Mouse (Mus musculus) thymus, adult 2 months (tissue): ENCODE results near the gene Wdr46. TPM values are rescaled to one million over a fixed set of nuclear protein-coding genes. Genes with fewer than 3 reads are reported as not detected.

Source experiments
- DNase-seq: peaks from one replicate; pipeline ENCODE4 v3.0.0; 2021
- H3K27ac ChIP-seq: fragments of 200-500 bp; 2 replicates; pipeline ENCODE4 v1.5.1; 2012; ENCODE audit warnings: low read length, control low read depth; ENCODE audit not compliant: control insufficient read depth, insufficient read depth
- H3K27me3 ChIP-seq: fragments of 200-500 bp; 2 replicates; pipeline ENCODE4 v1.6.1; 2012; ENCODE audit warnings: mild to moderate bottlenecking, low read length, moderate library complexity, mixed read lengths; ENCODE audit not compliant: control insufficient read depth, insufficient read depth
- H3K36me3 ChIP-seq: fragments of 200-500 bp; 2 replicates; pipeline ENCODE4 v1.6.1; 2012; ENCODE audit warnings: mild to moderate bottlenecking, low read length, moderate library complexity; ENCODE audit not compliant: control insufficient read depth, insufficient read depth
- H3K4me1 ChIP-seq: fragments of 200-500 bp; replicated peaks from 2 replicates; pipeline ENCODE4 v1.6.1; 2012; ENCODE audit warnings: low read length; ENCODE audit not compliant: control insufficient read depth, insufficient read depth
- H3K4me3 ChIP-seq: fragments of 200-500 bp; 2 replicates; pipeline ENCODE4 v1.5.1; 2012; ENCODE audit warnings: mild to moderate bottlenecking, low read length, control low read depth, moderate library complexity; ENCODE audit not compliant: control insufficient read depth, insufficient read depth
- CTCF ChIP-seq: fragments of 200-500 bp; IDR thresholded peaks from 2 replicates; pipeline ENCODE4 v1.5.1; 2012; ENCODE audit warnings: mild to moderate bottlenecking, control low read depth, low read length, moderate library complexity, borderline replicate concordance; ENCODE audit not compliant: control insufficient read depth, poor library complexity, insufficient read depth; ENCODE audit errors: extremely low read depth
- POLR2A ChIP-seq: fragments of 200-500 bp; IDR thresholded peaks from 2 replicates; pipeline ENCODE4 v1.6.1; 2012; ENCODE audit warnings: mild to moderate bottlenecking, low read length, control low read depth, moderate library complexity; ENCODE audit not compliant: control insufficient read depth, poor library complexity, insufficient read depth; ENCODE audit errors: extremely low read depth
- WGBS: fragments of 180-500 bp; shearing (Covaris S2); methylation state at CpG from one replicate; pipeline ENCODE4 v1.1.7; 2018; 5-methylcytosine and 5-hydroxymethylcytosine counted together
- polyA plus RNA-seq: library from polyadenylated mRNA; depleted of rRNA; stranded (reverse); fragments of >200 nt; gene quantifications from 2 replicates; pipeline ENCODE4 v1.2.3, GENCODE M21; 2012

Wdr46 gene
- polyA plus RNA-seq, 1 experiment: 35.4 TPM

DNA sequence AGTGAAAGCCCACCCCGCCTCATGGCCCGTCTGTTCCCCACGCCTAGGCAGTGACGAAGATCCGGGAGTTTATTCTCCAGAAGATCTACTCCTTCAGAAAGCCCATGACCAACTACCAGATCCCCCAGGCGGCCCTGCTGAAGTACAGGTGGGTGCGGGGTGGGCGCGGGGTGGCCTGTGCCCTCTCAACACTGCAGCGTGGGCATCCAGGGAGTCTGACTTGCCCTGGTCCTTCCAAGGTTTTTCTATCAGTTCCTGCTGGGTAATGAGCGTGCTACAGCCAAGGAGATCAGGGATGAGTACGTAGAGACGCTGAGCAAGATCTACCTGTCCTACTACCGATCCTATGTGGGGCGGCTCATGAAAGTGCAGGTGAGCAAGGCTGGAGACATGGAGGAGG is 19.5 kb downstream of the Wdr46 start:
- H3K36me3 ChIP-seq: peaks cover 30% of the 10 kb centered on the region
- DNase-seq: no peak
- WGBS: 98% methylated on average over 15 of the region's 15 CpGs
- no peak overlapping the region for H3K4me3 ChIP-seq
- H3K27ac ChIP-seq: no peak overlapping the region
- no peaks in the 10 kb centered on the region for H3K4me1 ChIP-seq
- no peak for TF ChIP-seq CTCF
- H3K27me3 ChIP-seq: no peaks in the 10 kb centered on the region

DNA sequence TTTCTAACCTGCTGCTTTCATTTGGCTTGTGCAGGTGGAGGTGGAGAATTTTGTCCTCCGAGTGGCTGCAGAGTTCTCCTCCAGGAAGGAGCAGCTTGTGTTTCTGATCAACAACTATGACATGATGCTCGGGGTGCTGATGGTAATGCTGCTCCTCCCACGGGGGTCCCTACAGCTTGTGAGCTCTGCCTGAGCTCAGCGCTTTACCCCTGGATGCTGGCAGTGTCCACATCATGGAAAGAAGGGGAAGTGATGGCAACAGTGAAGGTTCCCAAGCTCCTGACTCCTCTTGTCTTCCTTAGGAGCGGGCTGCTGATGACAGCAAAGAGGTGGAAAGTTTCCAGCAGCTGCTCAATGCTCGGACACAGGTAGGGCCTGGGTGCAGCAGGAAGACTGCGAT is 22.4 kb downstream of the Wdr46 start:
- TF ChIP-seq CTCF (no peak), POLR2A (no peak)
- WGBS: 97% methylated on average over 7 of the region's 7 CpGs
- Histone ChIP-seq H3K27ac (no peak overlapping the region), H3K27me3 (no peaks in the 10 kb centered on the region), H3K36me3 (peaks cover 41% of the 10 kb centered on the region), H3K4me3 (no peak overlapping the region), H3K4me1 (no peaks in the 10 kb centered on the region)
- no peak for DNase-seq

DNA sequence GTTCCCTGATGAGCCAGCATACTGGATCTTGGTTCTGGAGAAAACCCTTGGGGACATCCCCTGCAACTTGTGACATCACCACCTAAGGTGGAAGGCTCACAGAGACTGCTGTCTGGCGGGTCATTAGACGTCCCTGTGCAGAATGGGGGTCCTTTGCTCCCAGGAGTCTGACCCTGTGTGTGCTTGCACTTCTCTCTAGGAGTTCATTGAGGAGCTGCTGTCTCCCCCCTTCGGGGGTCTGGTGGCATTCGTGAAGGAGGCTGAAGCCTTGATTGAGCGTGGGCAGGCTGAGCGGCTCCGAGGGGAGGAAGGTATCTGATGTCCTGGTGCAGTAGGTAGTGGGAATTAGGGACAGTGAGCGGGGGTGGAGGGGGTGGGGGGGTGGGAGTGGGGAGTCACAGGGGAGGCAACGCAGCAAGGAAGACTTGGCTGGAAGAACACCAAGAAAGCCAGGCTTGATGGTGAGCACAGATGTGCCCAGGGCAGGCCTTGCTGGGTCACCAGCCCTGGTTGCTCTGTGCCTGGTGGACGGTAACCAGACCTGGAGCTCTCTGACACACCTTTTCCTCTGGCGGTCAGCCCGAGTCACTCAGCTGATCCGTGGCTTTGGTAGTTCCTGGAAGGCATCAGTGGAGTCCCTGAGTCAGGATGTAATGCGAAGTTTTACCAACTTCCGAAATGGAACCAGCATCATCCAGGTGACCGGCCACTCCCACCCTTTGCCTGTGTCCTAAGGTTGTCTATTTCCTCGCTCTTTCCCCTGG is 24.8 kb downstream of the Wdr46 start:
- TF ChIP-seq POLR2A: no peak
- no peak for TF ChIP-seq CTCF
- Histone ChIP-seq H3K36me3 (peaks cover 30% of the 10 kb centered on the region), H3K27me3 (no peaks in the 10 kb centered on the region), H3K4me3 (no peak overlapping the region), H3K4me1 (no peaks in the 10 kb centered on the region), H3K27ac (no peak overlapping the region)
- 96% methylated on average over 17 of the region's 17 CpGs for WGBS
- DNase-seq: no peak

DNA sequence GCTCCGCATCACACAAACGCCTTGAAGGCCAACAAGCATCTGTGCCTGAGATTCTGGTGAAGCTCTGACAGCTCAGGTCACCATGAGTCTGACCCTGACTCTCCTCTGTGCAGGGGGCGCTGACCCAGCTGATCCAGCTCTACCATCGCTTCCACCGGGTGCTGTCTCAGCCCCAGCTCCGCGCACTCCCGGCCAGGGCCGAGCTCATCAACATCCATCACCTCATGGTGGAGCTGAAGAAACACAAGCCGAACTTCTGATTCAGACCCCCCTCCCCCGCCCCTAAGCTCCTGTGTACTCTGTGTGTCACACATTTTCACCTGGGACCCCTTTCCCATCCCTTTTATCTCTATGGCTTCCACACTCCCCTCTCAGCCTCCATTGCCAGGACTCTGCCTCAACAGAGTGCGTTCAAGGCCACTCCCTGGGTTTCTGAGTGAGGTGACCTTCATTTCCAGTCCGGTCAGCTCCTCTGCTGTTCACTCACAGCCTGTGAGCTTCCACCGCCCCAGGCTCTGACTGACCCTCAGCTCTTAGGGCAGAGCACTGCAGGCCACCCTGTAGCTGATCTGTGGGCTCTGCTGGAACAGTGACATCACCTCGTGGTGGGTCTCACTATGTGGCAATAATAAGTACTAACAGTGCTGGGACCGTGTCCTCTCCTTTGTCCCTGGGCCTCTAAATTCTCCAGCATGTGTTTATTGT is 25.5 kb downstream of the Wdr46 start:
- Histone ChIP-seq H3K36me3 (peaks cover 22% of the 10 kb centered on the region), H3K4me3 (no peak overlapping the region), H3K27me3 (no peaks in the 10 kb centered on the region), H3K27ac (no peak overlapping the region), H3K4me1 (no peaks in the 10 kb centered on the region)
- WGBS: 97% methylated on average over 16 of the region's 16 CpGs
- TF ChIP-seq POLR2A: no peak
- no peak for TF ChIP-seq CTCF
- DNase-seq: no peak

DNA sequence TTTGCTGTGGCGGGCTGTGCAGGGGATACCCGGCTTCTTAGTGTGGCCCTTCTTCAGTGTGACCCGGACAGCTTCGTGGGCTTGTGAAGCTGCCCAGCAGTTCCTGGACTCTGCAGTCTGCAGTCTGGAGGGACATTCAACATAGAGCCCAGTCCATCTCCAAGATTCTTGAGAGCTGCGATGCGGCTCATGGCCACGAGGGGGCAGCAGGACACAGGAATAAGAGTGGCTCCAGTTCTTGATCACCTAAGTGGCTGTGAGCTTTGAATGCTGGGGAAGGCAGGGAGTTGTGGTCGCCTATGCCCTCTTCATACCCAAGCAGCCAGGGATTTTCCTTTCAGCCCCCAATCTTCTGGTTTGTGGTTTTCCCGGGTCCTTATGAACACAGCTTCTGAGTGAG is 28.0 kb downstream of the Wdr46 start:
- WGBS: under 1% methylated on average over 9 of the region's 9 CpGs
- TF ChIP-seq CTCF: peak; percentile 90; the same call in 1 of the 2 replicates
- 0 out of 2 replicates have a peak, but pooled peaks have one; percentile 26 for TF ChIP-seq POLR2A
- Histone ChIP-seq H3K27me3 (no peaks in the 10 kb centered on the region), H3K36me3 (peaks cover 11% of the 10 kb centered on the region), H3K27ac (no peak overlapping the region), H3K4me3 (no peak overlapping the region), H3K4me1 (no peaks in the 10 kb centered on the region)
- peak; percentile 75 for DNase-seq

DNA sequence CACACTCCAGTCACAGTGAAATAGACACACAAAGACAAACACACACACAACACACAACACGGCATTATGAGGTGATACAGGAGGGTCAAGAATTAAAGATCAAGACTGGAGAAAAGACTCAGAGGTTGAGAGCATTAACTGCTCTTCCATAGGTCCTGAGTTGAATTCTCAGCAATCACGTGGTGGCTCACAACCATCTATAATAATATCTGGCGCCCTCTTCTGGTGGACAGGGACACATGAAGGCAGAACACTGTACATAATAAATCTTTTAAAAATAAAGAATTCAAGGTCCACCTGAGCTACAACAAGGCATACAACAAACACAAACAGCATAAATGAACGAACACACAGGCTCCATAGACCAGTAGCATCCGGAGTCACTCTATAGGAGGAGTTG is 28.5 kb downstream of the Wdr46 start:
- H3K27ac ChIP-seq: no peak overlapping the region
- no peaks in the 10 kb centered on the region for H3K27me3 ChIP-seq
- TF ChIP-seq CTCF (no peak), POLR2A (no peak)
- no peak overlapping the region for H3K4me3 ChIP-seq
- H3K36me3 ChIP-seq: peaks cover 11% of the 10 kb centered on the region
- peak; percentile 52 for DNase-seq
- H3K4me1 ChIP-seq: no peaks in the 10 kb centered on the region
- 31% methylated on average over 5 of the region's 5 CpGs for WGBS

DNA sequence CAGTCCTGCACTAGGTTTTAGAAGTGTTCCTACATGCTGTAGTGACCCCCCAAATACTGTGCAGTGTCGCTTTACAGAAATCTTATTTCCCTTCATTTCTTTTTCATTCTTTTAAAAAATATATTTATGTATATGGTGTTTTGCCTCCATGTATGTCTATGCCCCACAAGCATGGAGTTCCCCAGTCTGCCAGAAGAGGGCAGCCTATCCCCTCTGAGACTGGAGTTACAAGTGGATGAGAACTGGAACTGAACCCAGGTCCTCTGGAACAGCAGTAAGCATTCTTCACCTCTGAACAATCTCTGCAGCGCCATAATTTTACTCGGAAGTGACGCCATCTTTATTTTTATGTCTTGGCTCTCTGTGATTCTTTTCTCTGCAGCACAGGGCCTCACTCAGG is 28.9 kb downstream of the Wdr46 start:
- no peak for DNase-seq
- no peak overlapping the region for H3K4me3 ChIP-seq
- no peaks in the 10 kb centered on the region for H3K4me1 ChIP-seq
- H3K27me3 ChIP-seq: no peaks in the 10 kb centered on the region
- 89% methylated on average over 4 of the region's 4 CpGs for WGBS
- TF ChIP-seq CTCF (no peak), POLR2A (no peak)
- H3K36me3 ChIP-seq: peaks cover 11% of the 10 kb centered on the region
- H3K27ac ChIP-seq: no peak overlapping the region
